Mouse (Mus musculus) MEL (cell line): Measurements from ENCODE around the gene Tkfc. TPM values are rescaled to one million over a fixed set of nuclear protein-coding genes. Genes with fewer than 3 reads are reported as not detected.

Source experiments
- DNase-seq: peaks from one replicate; pipeline ENCODE4 v3.0.0; 2011; ENCODE audit warnings: low read depth, low spot score
- H3K27ac ChIP-seq: 2 replicates; pipeline ENCODE4 v1.5.1; 2012; ENCODE audit warnings: low read depth, mild to moderate bottlenecking, control low read depth, low read length, moderate library complexity; ENCODE audit not compliant: control insufficient read depth
- H3K27me3 ChIP-seq, 2 experiments: fragments of 150-350 bp in 1 of 2; sonication (generic) in 1 of 2; 2 replicates each; pipeline ENCODE4 v1.6.1; 2012; ENCODE audit warnings: low read length in 2 of 2, mild to moderate bottlenecking in 2 of 2, improper control_type of control experiment in 1 of 2, moderate library complexity in 1 of 2; ENCODE audit not compliant: insufficient read depth in 2 of 2, control insufficient read depth in 1 of 2
- H3K36me3 ChIP-seq, 2 experiments: 2 replicates each; pipeline ENCODE4 v1.6.1; 2012 to 2014; ENCODE audit warnings: low read length in 2 of 2, improper control_type of control experiment in 1 of 2, inconsistent platforms in 1 of 2, mild to moderate bottlenecking in 1 of 2; ENCODE audit not compliant: insufficient read depth in 2 of 2, control insufficient read depth in 1 of 2
- H3K4me1 ChIP-seq, 2 experiments: fragments of 150-350 bp in 1 of 2; sonication (generic) in 1 of 2; 2 replicates each; pipeline ENCODE4 v1.6.1; 2012; ENCODE audit warnings: low read length in 2 of 2, improper control_type of control experiment in 1 of 2, mild to moderate bottlenecking in 1 of 2; ENCODE audit not compliant: insufficient read depth in 2 of 2, control insufficient read depth in 1 of 2
- H3K4me3 ChIP-seq, 2 experiments: fragments of 150-350 bp in 1 of 2; sonication (generic) in 1 of 2; 2 replicates each; pipeline ENCODE4 v1.5.1; 2012; ENCODE audit warnings: low read depth in 2 of 2, low read length in 2 of 2, mild to moderate bottlenecking in 2 of 2, moderate library complexity in 2 of 2, control low read depth in 1 of 2, improper control_type of control experiment in 1 of 2; ENCODE audit not compliant: control insufficient read depth in 1 of 2, insufficient read depth in 1 of 2
- H3K79me2 ChIP-seq: 2 replicates; pipeline ENCODE4 v1.6.1; 2012; ENCODE audit warnings: mild to moderate bottlenecking, low read length, moderate library complexity; ENCODE audit not compliant: control insufficient read depth, poor library complexity, insufficient read depth
- H3K9ac ChIP-seq: 2 replicates; pipeline ENCODE4 v1.6.1; 2012; ENCODE audit warnings: low read depth, mild to moderate bottlenecking, control low read depth, low read length, moderate library complexity; ENCODE audit not compliant: control insufficient read depth, poor library complexity, severe bottlenecking
- H3K9me3 ChIP-seq: fragments of 150-350 bp; sonication (generic); replicated peaks from 2 replicates; pipeline ENCODE4 v1.6.1; 2012; ENCODE audit warnings: mild to moderate bottlenecking, low read length, improper control_type of control experiment, moderate library complexity; ENCODE audit not compliant: insufficient read depth
- CHD1 ChIP-seq: IDR thresholded peaks from 2 replicates; pipeline ENCODE4 v1.6.1; 2012; ENCODE audit warnings: low read depth, mild to moderate bottlenecking, inconsistent platforms, low read length, improper control_type of control experiment
- CHD2 ChIP-seq: IDR thresholded peaks from 2 replicates; pipeline ENCODE4 v1.6.1; 2011; ENCODE audit warnings: low read length, improper control_type of control experiment
- CTCF ChIP-seq, 3 experiments: IDR thresholded peaks in 2 of 3; conservative IDR thresholded peaks in 1 of 3; 2 replicates each; pipeline ENCODE4 v1.5.1; 2011 to 2012; ENCODE audit warnings: low read length in 3 of 3, low read depth in 2 of 3, mild to moderate bottlenecking in 2 of 3, improper control_type of control experiment in 1 of 3, inconsistent platforms in 1 of 3, mixed read lengths in 1 of 3, moderate library complexity in 1 of 3; ENCODE audit not compliant: control insufficient read depth in 1 of 3, insufficient read depth in 1 of 3, poor library complexity in 1 of 3, severe bottlenecking in 1 of 3
- ETS1 ChIP-seq: IDR thresholded peaks from 2 replicates; pipeline ENCODE4 v1.6.1; 2012; ENCODE audit warnings: low read depth, mild to moderate bottlenecking, inconsistent platforms, low read length, improper control_type of control experiment, moderate library complexity
- GABPA ChIP-seq: IDR thresholded peaks from 2 replicates; pipeline ENCODE4 v1.6.1; 2012; ENCODE audit warnings: low read depth, mild to moderate bottlenecking, inconsistent platforms, low read length, improper control_type of control experiment, moderate library complexity
- GATA1 ChIP-seq: IDR thresholded peaks from 2 replicates; pipeline ENCODE4 v1.6.1; 2011; ENCODE audit warnings: low read depth, low read length, improper control_type of control experiment
- JUND ChIP-seq: IDR thresholded peaks from 2 replicates; pipeline ENCODE4 v1.6.1; 2011; ENCODE audit warnings: low read depth, mild to moderate bottlenecking, improper control_type of control experiment, low read length
- KAT2A ChIP-seq: conservative IDR thresholded peaks from 2 replicates; pipeline ENCODE4 v1.6.1; 2012; ENCODE audit warnings: low read depth, low read length, improper control_type of control experiment, inconsistent platforms
- MAFK ChIP-seq: IDR thresholded peaks from 2 replicates; pipeline ENCODE4 v1.6.1; 2011; ENCODE audit warnings: low read depth, mild to moderate bottlenecking, low read length, improper control_type of control experiment, borderline replicate concordance
- MAX ChIP-seq: IDR thresholded peaks from 2 replicates; pipeline ENCODE4 v1.6.1; 2011; ENCODE audit warnings: low read length, improper control_type of control experiment
- MEF2A ChIP-seq: IDR thresholded peaks from 2 replicates; pipeline ENCODE4 v1.6.1; 2014; ENCODE audit warnings: low read depth, mild to moderate bottlenecking, inconsistent platforms, low read length, improper control_type of control experiment; ENCODE audit not compliant: poor library complexity, insufficient replicate concordance, severe bottlenecking; ENCODE audit errors: extremely low read depth
- NRF1 ChIP-seq: IDR thresholded peaks from 2 replicates; pipeline ENCODE4 v1.6.1; 2014; ENCODE audit warnings: low read depth, mild to moderate bottlenecking, inconsistent platforms, low read length, improper control_type of control experiment, moderate library complexity; ENCODE audit not compliant: poor library complexity, insufficient read depth, severe bottlenecking
- RAD21 ChIP-seq: IDR thresholded peaks from 2 replicates; pipeline ENCODE4 v1.6.1; 2011; ENCODE audit warnings: mild to moderate bottlenecking, low read depth, low read length, improper control_type of control experiment
- SIN3A ChIP-seq: IDR thresholded peaks from 2 replicates; pipeline ENCODE4 v1.6.1; 2012; ENCODE audit warnings: low read length, improper control_type of control experiment, inconsistent platforms
- SMC3 ChIP-seq: IDR thresholded peaks from 2 replicates; pipeline ENCODE4 v1.6.1; 2011; ENCODE audit warnings: low read depth, low read length, improper control_type of control experiment
- TAL1 ChIP-seq: IDR thresholded peaks from 2 replicates; pipeline ENCODE4 v1.6.1; 2012; ENCODE audit warnings: mild to moderate bottlenecking, inconsistent platforms, low read length, moderate library complexity, mixed read lengths
- USF1 ChIP-seq: IDR thresholded peaks from 2 replicates; pipeline ENCODE4 v1.6.1; 2014; ENCODE audit warnings: low read depth, mild to moderate bottlenecking, inconsistent platforms, low read length, improper control_type of control experiment, moderate library complexity
- USF2 ChIP-seq, 2 experiments: IDR thresholded peaks; 2 replicates each; pipeline ENCODE4 v1.6.1; 2011 to 2012; ENCODE audit warnings: improper control_type of control experiment in 2 of 2, low read length in 2 of 2, borderline replicate concordance in 1 of 2, inconsistent platforms in 1 of 2, low read depth in 1 of 2, mild to moderate bottlenecking in 1 of 2; ENCODE audit not compliant: insufficient read depth in 1 of 2
- ZC3H11A ChIP-seq: IDR thresholded peaks from 2 replicates; pipeline ENCODE4 v1.6.1; 2012; ENCODE audit warnings: low read depth, mild to moderate bottlenecking, inconsistent platforms, low read length, improper control_type of control experiment
- ZKSCAN1 ChIP-seq: IDR thresholded peaks from 2 replicates; pipeline ENCODE4 v1.6.1; 2012; ENCODE audit warnings: low read depth, mild to moderate bottlenecking, inconsistent platforms, low read length, improper control_type of control experiment, moderate library complexity
- polyA plus RNA-seq, 2 experiments: library from polyadenylated mRNA; stranded (reverse) in 1 of 2; unstranded in 1 of 2; fragments of >175 nt in 1 of 2; fragments of >200 nt in 1 of 2; gene quantifications; 2 replicates each; pipeline versions ENCODE4 v1.2.1 to v1.2.4; 2012; ENCODE audit warnings: low replicate concordance in 2 of 2, low read depth in 1 of 2; ENCODE audit not compliant: insufficient read length in 2 of 2, insufficient read depth in 1 of 2, missing spikeins in 1 of 2
- total RNA-seq: library from RNA; depleted of rRNA; stranded (reverse); fragments of 300-350 nt; gene quantifications from 2 replicates; pipeline ENCODE4 v1.2.3, GENCODE M21; 2012

Gene Tkfc
- total and polyA plus RNA-seq, 3 experiments, result 3.6 to 12.8 TPM; not detected in 1

GRCm38 (mm10) chr19:10590301-10590700 is 15.2 kb downstream of the Tkfc start:
- Histone ChIP-seq H3K79me2 (no peaks in the 10 kb centered on the region), H3K27me3 (no peaks in the 10 kb centered on the region), H3K4me3 (no peak overlapping the region), H3K9ac (no peak overlapping the region), H3K36me3 (no peaks in the 10 kb centered on the region), H3K4me1 (no peaks in the 10 kb centered on the region), H3K27ac (no peak overlapping the region), H3K9me3 (no peaks in the 10 kb centered on the region)
- no peak for DNase-seq
- TF ChIP-seq KAT2A (no peak), MAFK (no peak), JUND (no peak), RAD21 (no peak), ZKSCAN1 (no peak), SIN3A (no peak)

- Histone ChIP-seq H3K27ac (no peak overlapping the region), H3K36me3 (no peaks in the 10 kb centered on the region), H3K4me3 (no peak overlapping the region), H3K9me3 (no peaks in the 10 kb centered on the region), H3K27me3 (no peaks in the 10 kb centered on the region), H3K9ac (no peak overlapping the region), H3K4me1 (no peaks in the 10 kb centered on the region), H3K79me2 (no peaks in the 10 kb centered on the region)
- TF ChIP-seq SIN3A (no peak), CTCF (IDR thresholded peaks at IDR 0.05 in 2 of 3, conservative IDR thresholded peaks at IDR 0.05 in 1 of 3; ENCODE audit: control insufficient read depth in 1 of 3, insufficient read depth in 1 of 3, low read depth in 2 of 3, low read length in 3 of 3, poor library complexity in 1 of 3, severe bottlenecking in 1 of 3) (no peak), GABPA (no peak), CHD2 (no peak), ZC3H11A (no peak), SMC3 (no peak), MAX (no peak), USF2 (IDR thresholded peaks at IDR 0.05; ENCODE audit: borderline replicate concordance in 1 of 2, insufficient read depth in 1 of 2, low read depth in 1 of 2, low read length in 2 of 2) (no peak), MEF2A (no peak), ETS1 (no peak), NRF1 (no peak), TAL1 (no peak), USF1 (no peak), RAD21 (no peak), GATA1 (no peak), CHD1 (no peak)
- DNase-seq, result no peak
Observed at GRCm38 (mm10) chr19:10589127-10589857, 16.2 kb downstream of the Tkfc start.
